Mouse (Mus musculus): ENCODE results near the gene Ms4a4c.
"Not testable (repeated sequence)": the region's sequence is repeated elsewhere in the genome, so short reads cannot be mapped to it uniquely, and the experiment has no call there.

Ms4a4c gene

DNA sequence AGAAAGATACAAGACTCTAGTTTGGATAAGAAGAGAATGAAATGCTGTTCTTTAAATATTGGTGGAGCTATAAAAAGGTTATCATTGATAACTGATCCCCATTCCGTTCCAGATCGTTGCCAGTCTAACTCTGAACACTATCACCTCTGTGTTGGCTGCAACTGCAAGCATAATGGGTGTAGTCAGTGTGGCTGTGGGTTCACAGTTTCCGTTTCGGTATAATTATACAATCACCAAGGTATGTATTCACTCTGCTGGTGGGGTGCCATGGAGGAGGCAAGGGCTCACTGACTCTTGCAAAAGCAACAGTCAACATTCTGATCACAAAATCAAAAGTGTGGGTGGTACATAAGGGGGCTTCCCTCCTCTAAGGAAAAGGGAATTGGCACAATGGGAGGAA lies 54.5 kb downstream of the Ms4a4c start:
- not testable (repeated sequence) for DNase-seq (ENCODE audit: low read depth in 2 of 2, low spot score in 2 of 2)

DNA sequence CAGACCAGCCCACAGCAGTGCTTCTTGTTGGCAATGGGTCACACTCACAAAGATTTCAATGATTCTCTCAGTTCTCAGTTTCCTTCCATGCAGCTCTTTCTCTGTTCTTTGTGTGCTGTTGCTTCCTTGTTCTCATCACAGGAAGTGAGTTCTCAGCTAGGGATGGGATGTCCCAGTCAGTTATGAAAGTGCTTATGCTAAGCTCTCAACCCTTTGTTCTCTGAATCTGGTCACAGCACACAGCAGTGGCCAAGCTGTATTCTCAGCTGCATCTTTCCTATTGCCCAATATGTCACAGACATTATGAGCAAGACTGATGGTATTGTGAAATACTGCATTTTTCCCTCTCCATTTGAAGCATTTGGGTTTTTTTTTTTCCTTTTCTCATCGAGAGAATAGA lies 60.2 kb downstream of the Ms4a4c start:
- DNase-seq (ENCODE audit: low read depth in 2 of 2, low spot score in 2 of 2) = not testable (repeated sequence)

DNA sequence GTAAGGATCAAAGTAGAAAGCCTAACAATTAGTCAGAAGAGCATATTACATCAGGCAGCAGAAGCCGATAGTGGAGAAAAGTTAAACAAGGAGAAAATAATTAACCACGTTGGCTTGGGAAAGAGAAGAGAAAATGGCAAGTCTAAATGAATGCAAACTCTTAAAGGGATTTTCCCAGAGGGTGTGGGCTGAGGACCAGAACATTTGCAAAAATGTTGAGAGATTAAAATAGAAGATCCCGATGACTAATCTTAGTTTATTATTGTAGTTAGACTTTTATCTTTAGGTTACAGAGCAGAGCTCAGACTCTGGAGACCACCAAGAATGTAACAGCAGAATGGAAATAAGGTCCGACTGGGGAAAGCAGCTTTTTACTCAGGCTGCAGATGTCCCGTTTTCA lies 61.9 kb downstream of the Ms4a4c start:
- no peak for DNase-seq (ENCODE audit: low read depth in 2 of 2, low spot score in 2 of 2)

DNA sequence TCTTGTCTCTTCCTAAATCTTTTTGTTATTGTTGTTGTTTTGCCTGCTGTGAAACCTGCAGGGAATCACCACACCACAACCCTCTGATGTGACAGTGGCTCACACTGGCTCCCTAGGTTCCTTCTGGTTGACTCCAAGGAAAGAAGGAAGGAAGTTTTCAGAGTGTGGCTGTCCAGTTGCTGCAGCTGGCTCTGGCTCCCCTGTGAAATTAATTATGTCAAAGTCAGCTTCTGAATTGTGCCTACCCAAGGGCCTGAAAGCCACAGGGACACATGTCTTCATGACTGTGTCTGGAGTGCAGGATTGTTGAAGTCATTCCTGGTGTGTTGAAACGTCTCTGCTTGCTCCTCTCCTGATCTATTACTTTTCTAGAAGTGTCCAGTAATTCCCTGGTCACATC lies 63.8 kb downstream of the Ms4a4c start:
- DNase-seq (ENCODE audit: low read depth in 2 of 2, low spot score in 2 of 2) = not testable (repeated sequence)

DNA sequence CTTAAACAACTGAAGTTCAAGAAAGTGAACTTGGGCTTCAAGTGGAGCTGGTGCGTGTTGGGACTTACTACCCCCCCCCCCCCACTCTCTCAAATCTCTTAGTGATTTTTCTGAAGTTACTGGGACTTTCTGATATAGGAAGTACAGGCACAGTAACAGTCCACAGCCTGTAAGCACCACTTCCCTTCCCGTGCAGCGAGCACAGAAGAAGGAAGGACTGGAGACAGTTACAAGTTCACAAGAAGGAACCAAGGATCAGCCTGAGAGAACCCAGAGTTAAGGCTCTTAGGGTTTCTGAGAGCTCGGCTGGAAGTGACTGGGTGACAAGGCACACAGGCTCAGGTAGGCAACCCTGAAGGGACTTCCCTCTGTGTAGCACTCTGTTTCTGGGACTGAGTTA lies 64.6 kb downstream of the Ms4a4c start, which contains the start of gene Ms4a6c:
Ms4a6c (plus strand) TSS at position 152 of the 400 bp plus-strand sequence.
- not testable (repeated sequence) for DNase-seq (ENCODE audit: low read depth in 2 of 2, low spot score in 2 of 2)
